Mouse (Mus musculus) ovary, adult 18-20 months (tissue): ENCODE data around the gene Gm34653.
"Not testable (repeated sequence)": the region's sequence is repeated elsewhere in the genome, so short reads cannot be mapped to it uniquely, and the experiment has no call there.

Experiments used
- DNase-seq: peaks from one replicate; pipeline ENCODE4 v3.0.0; 2022; ENCODE audit warnings: low spot score, mixed read lengths

Gm34653 gene

DNA sequence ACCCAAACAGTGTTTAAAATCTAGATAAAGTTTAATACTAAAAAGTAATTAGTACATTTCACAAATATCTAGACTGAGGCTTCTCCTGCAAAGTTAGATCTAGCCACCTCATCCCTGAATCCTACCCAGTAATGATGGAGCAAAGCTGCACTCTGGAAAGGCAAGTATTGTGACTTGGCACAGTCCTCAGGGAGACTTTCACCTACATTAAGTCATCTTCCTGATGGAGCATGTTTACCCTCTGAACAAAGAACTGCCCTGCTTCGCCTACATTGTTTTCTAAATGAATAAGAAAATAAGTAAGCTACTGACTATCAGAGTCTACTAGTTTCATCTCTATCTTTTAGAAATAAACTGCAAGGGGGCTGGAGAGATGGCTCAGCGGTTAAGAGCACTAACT lies 14.3 kb upstream of the Gm34653 start:
- DNase-seq, result no peak

DNA sequence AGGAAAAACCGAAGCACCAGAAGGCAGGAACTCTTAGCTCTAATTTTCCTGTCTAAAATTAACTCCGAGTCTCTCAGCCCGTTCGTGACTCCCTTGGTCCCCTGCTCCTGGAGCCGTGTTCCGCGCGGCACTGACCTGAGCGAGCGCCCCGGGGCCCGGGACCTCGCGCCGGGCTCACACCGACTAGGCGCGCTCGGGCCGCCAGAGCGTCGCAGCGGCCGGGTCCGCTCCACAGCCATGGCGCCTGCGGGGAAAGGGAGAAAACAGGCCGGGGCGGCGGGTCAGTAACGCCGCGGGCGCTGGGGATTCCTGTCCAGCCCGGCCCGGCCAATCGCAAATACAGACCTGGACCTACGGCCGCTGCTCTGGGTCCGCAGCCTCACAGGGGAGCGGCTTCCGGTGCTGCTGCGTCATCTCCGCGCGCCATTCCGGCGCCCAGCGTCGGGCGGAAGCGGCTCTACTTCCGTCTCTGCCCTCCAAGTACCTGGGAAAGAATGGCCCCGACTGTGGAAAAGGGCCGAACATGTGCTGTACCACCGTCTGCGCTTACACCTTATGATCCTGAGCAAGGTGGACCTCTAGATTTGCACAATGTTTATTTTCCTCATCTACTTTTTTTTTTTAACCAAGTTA lies 6.9 kb upstream of the Gm34653 start, which contains the start of gene Fbxw2:
Gene Fbxw2, minus strand, starts transcription at position 485 of the 633 bp plus-strand sequence.
- DNase-seq, result peak; percentile 85

DNA sequence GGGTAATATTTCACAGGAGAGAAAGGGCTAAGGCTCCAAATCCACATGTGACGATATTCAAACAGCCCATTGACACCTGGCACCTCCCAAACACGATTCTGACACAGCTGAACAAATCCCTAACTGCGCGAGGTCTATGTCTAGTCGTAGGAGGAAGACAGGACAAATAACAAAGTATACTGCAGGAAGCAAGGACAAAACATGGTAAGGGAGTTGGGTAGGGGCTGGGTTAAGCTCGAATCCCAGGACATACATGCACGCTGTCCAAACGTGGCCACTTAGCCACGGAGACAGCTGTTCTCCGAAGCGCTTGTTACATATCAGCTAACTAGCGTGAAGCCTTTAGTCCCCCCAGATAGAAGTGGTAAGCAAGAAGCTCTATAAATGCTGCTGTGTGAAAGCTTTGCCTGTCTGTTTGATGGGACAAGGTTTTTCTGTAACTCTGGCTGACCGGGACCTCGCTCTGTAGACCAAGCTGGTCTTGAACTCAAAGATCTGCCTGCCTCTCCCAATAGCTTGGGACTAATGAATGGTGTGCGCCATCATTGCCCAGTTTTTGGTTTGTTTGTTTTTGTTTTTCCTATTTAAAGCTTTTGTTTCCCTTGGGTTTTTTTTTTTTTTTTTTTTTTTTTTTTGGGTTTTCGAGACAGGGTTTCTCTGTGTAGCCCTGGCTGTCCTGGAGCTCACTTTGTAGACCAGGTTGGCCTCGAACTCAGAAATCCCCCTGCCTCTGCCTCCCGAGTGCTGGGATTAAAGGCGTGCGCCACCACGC lies 6.2 kb upstream of the Gm34653 start:
- no peak for DNase-seq

DNA sequence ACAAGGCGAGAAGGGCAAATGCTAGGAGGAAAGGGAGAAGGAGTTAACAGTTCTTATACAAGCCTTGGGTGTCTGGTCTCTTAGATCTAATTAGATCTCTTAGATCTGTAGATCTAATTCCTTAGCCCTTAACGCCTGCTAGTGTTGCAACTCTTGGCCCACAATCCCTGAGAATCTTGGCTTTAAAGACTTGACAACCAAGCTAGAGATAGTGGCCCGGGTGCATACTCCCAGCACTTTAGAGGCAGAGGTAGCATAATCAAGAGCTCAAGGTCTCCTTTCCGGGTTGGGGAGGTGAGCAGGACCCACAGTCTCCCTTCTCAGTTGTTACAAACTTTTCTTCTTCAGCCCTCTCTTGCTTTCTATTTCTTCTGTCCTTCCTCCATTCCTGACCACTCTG lies 5.2 kb upstream of the Gm34653 start:
- no peak for DNase-seq

DNA sequence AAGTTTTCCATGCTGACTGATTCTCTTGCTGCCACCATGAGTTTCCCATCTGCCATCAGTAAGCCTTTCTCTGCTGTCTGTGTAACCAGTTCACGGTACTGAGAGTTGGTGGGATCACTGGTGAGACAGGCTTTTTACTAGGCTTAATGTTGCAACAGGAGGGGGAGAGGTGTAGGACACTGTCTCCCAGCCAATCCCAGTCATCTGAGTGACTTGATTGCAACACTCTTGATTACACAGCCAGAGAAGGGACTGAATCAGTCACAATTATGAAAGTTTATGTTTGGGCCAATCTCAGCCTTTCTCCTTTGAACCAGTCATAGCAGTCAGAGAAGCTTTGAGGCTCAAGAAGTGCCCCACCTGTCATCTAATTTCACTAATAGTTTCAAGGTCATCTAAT lies 4.8 kb upstream of the Gm34653 start:
- no peak for DNase-seq

DNA sequence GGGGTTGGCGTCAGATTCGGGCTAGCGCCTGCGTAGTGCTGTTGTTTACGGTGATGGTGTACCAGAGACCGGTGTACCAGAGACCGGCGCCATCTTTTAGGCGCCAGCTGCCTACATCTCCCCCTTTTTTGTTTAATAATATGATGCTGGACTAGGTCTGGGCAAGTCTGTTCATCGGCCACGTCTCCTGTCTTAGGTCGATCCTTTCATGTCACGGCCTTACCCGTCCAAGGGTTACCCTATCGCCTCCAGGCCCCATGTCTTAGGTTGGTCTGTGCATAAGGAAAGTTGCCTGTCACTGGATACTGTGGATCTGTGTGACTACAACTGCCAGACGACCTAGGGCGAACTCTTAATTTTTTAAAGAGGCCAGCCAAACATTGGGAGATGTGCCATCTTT lies 2.7 kb upstream of the Gm34653 start:
- DNase-seq, result not testable (repeated sequence)

DNA sequence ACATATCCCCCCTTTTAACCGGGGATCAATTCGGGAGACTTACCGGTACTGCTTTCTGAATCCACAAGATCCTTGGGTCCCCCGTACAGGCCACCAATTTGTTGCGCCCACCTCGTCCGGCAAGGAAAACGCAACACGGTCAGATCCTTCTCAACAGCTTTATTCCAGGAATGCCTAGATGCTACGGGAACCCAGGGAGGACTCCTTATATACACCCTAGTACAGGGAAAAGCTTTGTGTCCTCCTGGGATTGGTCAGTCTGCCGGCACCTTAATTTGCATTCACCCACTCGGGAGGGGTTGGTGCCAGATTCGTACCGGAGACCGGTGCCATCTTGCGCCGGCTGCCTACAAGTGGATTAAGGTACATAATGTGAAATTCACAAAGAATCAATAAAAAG lies 817 bp downstream of the Gm34653 start:
- no peak for DNase-seq

DNA sequence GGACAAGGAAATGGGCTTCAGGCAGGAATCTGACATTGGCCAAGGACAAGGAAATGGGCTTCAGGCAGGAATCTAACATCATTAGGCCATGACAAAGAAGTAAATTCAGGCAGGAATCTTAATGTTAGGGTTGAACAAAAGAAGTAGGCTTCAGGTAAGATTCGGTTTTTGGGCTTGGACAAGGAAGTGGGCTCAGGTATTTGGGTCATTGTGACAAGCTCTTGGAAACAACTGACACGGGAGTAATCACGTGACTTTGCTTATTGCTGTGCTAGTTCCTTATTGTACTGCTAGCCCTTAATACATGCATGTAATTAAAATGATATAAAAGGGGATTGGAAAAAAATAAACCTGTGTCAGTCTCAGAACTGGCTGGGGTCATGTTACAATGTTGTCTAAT lies 2.9 kb downstream of the Gm34653 start:
- no peak for DNase-seq

DNA sequence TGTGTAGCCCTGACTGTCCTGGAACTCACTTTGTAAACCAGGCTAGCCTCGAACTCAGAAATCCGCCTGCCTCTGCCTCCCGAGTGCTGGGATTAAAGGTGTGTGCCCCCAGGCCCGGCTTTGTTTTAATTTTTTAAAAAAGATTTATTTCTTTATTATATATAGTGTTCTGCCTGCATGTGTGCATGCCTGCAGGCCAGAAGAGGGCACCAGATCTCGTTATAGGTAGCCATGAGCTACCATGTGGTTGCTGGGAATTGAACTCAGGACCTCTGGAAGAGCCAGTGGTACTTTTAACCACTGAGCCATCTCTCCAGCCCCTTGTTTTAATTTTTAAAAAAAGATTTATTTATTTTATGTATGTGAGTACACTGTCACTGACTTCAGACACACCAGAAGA lies 7.3 kb downstream of the Gm34653 start:
- DNase-seq, result not testable (repeated sequence)

DNA sequence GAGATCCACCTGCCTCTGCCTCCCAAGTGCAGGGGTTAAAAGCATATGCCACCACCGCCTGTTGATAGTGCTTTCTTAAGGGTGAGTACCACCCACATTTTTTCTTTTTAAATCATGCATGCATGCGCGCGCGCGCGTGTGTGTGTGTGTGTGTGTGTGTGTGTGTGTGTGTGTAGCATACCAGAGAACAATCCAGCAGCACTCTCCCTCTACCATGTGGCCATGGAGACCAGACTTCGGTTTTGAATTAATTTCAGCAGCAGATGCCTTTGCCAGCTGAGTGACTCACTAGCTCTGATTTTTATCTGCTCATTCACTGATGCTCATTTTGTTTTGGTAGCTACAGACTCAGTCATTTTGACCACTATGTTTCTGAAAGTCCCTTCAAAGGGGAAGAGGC lies 8.9 kb downstream of the Gm34653 start:
- DNase-seq, result no peak

DNA sequence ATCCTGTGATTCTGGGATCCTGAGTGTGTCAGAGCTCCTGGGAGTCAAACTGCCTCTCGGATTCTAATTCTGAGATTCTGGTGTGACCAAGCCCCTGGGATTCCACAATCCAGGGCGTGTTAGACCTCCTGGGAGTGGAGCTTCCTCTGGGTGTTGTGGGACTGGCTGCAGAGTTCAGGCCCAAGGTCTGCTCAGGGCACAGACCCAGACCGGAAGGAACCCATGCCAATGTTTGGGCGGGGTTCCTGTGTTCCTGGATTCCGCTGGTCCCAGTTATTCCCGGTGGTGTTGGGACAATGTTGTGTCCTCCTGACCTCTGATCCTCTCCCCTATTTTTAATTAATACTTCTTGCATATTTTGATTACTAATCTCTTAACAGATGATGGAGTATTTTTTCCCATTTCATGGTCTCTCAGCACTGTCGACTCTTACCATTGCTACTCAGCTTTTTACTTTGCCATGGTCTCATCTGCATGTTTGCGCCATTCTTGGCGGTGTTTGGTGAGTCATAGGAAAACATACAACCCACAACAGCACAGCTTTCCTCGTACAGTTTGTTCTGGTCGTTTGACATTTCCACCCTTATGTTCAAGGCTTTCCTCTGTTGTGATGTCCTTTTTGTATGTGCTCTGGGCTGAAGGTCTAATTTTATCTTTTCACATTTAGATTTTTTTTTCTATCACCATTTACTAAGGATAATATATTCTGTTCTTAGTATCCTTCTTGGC lies 10.6 kb downstream of the Gm34653 start:
- peak; percentile 33 for DNase-seq

DNA sequence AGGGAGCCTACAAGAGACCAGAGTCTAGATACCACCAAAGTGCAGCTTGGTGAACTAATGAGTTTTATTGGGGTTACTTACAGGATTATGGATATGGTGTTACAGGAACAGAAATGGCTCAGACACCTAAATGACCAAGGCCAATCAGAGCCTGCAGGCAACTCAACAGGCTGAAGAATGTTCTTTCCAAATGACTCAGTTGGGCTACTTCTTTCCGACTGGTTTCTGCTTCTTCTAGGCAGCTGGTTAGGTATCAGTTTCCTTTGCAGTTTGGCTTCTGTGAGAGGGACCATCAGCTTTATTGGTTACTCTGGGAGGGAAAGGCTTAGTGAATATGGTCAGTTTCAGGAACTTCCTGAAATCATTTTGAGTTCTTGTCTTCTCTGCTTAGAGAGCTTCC lies 14.9 kb downstream of the Gm34653 start:
- DNase-seq, result no peak

DNA sequence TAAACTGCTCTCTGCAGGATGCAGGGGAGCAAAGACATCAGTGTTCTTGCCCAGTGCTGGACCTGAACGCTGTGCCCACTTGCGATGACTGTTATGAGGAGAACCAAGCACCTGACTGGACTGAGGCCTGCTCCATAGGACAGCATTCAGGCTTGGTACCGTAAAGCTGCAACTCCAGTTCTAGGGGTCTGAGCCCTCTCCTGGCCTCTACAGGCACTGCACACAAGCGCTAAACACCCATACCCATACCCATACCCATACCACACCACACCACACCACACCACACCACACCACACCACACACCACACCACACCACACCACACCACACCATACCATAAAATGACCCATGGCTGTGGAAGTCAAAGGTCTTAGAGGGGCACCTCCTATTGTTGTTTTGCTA lies 22.5 kb downstream of the Gm34653 start:
- DNase-seq, result no peak

DNA sequence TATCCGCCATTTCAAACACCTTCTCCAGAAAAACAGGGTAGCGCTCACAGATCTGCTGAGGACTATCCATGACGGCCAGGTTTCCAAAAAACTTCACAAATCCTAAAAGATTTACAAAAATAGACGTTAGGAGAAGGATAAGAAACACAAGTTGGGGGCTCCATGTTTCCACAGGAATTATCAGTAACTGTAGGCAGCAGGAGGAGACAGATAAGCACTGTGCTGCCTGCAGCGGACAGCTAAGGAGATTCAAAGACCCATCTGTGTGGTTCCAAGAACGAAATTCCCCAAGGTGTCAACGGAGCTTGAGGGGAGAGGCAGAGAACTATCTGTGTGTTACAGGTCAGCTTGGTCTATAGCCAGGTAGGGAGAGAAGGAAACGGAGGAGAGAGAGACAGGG lies 24.9 kb downstream of the Gm34653 start:
- DNase-seq, result no peak

DNA sequence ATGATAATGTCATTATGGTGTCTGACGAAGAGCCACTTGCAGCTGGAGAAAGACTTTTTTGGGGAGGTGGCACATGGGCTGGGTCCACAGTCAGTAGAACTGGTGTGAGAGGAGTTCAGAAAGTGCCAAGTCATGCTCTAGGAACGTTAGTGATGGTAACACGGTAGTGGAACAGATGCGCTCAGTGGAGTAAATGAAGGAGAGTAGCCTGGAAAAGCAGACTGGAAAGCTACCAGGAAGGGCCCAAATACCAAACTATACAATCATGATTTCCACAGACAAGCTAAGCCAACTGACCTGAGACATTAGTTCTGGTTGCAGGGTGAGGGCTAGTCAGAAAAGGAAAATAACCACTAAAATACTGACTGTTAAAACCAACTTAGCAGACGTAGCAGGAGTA lies 36.9 kb downstream of the Gm34653 start:
- no peak for DNase-seq

DNA sequence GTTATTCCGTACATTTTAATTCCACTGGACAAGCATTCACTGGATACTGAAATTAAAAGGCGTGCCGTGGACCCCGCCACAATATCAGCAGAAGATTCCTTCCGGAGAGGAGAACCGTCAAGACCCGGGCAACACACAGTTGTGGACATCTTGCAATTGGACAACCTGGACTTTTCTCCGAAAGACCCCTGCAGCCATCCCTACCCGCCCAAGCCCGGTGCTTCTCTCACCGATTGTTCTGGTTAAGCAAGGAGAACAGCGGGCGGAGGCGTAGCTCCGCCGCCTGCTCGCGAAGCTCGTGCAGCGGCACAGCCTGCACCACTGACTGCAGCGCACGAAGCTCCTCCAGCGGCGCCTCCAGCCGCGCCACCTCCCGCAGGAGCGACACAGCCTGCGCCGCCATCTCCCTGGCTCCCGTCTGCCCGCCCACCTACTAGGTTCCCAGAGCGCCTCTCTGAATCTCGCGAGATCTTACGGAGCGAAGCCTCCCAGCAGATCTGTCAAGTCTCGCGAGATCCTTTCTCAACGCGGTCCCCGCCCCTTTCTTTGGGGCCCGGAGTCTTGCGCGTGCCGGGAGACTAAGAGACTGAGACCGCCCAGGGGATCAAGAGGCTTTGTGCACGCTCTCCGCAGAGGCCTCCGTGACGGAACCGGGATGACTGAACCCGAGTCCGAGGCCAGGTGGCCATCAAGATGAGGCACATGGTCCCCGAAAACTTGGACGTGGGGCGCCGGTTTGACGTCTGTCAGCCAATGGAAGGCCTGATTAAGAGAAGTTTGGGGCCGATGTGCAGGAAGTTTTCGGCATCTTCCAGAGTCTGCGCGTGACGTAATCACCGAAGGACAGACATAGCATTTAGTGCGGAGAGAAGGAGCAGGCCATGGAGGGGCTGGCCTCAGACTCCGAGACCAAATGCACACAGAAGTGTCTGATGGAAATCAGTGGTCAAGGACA lies 38.0 kb downstream of the Gm34653 start:
- DNase-seq, result peak; percentile 94

DNA sequence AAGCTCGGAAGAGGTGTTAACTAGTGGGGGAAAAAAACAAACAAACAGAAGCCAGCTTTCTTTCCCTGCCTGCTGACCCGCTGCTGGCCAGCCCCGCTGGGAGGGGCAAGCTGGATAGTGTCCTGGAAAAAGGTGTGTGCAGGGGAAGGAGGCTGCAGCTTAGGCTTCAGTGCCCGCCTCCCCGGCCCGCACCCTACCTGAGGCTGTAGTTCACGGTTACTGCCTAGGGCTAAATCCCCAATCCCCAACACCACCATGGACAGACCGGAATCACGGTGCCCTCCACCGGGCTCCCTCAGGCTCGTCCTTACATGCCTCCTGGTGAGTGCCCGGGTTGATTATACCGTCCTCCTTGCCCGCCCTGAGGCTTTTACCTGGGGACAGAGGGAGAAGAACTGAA lies 41.5 kb downstream of the Gm34653 start, which contains the start of gene Cutal:
Gene Cutal, plus strand, starts transcription at position 126 of the 400 bp plus-strand sequence.
- DNase-seq, result no peak

DNA sequence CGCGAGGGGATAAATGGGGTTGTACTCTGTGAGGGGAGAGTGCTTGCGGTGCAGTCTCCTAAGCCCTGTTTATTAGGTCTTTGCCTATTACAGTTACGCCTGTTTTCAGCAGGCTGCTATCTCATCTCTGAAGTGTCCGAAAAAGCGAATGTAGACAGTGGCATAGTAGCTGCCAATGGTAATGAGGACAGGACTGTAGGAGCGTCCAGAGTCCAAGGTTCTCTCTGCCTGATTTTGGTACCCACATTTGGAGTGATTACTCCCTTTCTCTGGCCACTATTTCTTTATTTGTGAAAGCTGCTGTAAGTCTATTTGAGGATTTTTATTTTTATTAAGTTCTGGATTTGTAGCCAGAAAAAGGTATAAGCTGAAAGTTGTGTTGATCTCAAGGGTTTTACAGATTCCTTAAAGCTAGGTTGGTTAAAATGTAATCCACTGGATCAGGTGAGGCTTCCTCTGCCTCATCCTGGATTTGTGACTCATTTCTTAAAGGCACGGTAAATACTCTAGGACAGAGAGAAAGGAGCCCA lies 42.1 kb downstream of the Gm34653 start, which contains the start of gene Psmd5:
Gene Psmd5, minus strand, starts transcription at position 153 of the 530 bp plus-strand sequence.
- DNase-seq, result no peak

DNA sequence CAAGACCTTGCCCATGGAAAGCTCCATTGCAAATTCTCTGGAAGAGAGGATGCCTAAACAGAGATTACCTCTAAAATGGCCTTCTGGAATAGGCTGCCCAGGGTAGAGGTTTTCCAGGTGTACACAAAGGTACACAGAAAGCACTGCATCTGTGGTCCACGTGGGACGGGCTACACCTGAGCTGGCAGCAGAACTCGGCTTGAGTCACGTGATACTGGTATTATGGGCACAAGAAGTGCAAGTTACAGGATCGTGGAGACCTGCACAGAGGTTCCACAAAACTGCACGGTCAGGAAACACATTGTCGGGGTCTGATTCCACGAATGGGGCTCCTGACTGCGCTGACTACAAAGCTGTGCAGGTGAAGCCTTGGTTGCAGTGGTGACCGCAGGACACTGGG lies 47.2 kb downstream of the Gm34653 start:
- no peak for DNase-seq

DNA sequence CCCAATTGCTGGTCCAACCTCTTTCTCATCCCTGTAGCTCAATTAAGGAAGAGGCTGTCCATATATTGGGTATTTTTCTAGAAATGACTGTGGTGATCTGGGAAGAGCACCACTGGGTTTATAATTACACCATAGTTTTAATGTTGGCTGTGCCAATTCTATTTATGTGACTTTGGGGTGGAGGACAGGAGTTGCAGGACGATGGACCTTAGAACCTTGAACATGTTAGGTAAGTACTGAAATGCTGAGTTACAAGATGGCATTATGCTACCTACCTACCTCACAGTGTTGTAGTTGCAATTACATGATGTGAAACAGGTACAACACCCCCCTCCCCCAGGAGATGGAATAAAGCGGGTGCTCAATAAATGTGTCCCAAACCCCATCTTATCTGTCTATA lies 50.0 kb downstream of the Gm34653 start:
- no peak for DNase-seq

DNA sequence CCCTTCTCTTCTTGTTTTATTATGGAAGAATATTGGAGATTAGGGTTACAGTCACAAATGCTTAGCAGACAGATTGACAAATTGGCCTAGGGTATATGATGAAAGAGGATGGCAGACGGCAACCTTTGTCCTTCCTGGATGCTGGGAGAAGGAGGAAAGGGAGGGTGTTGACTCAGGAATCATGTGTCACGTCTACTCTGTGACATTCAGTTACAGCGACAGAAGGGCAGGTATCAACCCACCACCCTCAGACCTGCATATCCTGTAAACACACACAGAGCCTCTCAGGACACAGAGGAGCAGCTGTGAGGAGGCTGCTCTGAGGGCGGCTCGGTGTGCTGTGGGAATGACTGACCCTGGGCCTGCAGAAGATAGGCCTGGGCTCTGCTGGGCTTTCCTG lies 50.4 kb downstream of the Gm34653 start:
- no peak for DNase-seq

DNA sequence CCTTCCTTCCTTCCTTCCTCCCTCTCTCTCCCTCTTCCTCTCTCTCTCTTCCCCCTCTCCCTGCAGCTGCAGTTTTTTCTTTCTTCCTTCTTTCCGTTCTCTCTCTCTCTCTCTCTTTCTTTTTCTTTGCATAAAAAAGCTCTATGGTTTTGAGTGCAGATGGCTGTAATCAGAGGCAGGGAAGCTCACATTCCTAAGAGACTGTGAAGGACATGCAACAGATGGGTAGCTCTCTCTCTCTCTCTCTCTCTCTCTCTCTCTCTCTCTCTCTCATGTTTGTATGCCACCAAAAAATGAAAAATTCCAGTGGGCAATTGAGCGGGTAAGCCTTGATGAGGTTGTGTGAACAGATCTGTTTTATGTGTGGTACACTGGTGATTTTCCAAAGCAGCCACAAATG lies 51.4 kb downstream of the Gm34653 start:
- DNase-seq, result no peak
